ENCODE assay signal across 10 mouse cellular contexts in the genomic region with DNA sequence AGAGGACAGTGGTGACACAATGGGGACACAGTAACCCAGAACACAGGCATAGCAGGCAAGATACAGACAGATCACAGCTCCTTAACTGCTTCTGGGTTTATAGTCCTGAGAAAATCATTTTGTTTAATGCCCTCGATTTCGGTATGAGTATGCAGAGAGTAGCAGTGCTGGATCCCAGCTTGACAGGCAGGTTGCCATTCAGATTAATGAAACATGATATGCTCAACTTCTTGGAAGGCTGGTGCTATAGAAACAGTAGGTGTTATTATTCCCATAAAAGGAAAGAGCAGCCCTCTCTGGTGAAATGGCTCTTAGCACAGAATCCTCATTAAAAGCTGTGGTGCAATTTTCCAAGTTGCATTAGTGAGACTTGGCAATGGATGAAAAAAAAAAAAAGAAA.
DNase-seq lines count a peak whose midpoint lies in the region; ATAC-seq and TF ChIP-seq lines count a peak whose summit lies in the region.
"Had no signal": no experiment of that assay in that cellular context is flagged by ENCODE, and none has a peak within 500 bp of the region (broad histone marks: within the 10 kb centered on the region; RNA-seq: fewer than 3 reads in every experiment).

No protein-coding gene starts in this region.

- no peak overlapping the region for H3K9ac ChIP-seq in lung, embryonic 14.5 days
- H3K9ac ChIP-seq in heart, embryonic 16.5 days (ENCODE audit: low read length), result no peak overlapping the region
- no peak overlapping the region for H3K9ac ChIP-seq in midbrain, embryonic 15.5 days

- 0 out of 2 replicates have a peak, but pooled peaks have one; percentile 25 for ATAC-seq in frontal cortex, adult (ENCODE audit: low TSS enrichment)
- ATAC-seq in lung, embryonic 14.5 days (ENCODE audit: insufficient read depth), result peak; percentile 52; the same call in 1 of the 2 replicates
- ATAC-seq in heart, embryonic 16.5 days (replicated peaks; ENCODE audit: extremely low read depth, insufficient read depth, low FRiP score), result no peak
- peak; percentile 50; the same call in 1 of the 2 replicates for ATAC-seq in midbrain, embryonic 15.5 days (replicated peaks)

- no peaks in the 10 kb centered on the region for H3K27me3 ChIP-seq in lung, embryonic 14.5 days (ENCODE audit: insufficient read depth, low read length)
- H3K27me3 ChIP-seq in heart, embryonic 16.5 days (ENCODE audit: control insufficient read depth, insufficient read depth, low read length), result no peaks in the 10 kb centered on the region
- H3K27me3 ChIP-seq in midbrain, embryonic 15.5 days (replicated peaks), result no peaks in the 10 kb centered on the region

- no peak overlapping the region for H3K4me3 ChIP-seq in lung, embryonic 14.5 days (ENCODE audit: low read depth, low read length)
- no peak overlapping the region for H3K4me3 ChIP-seq in heart, embryonic 16.5 days (ENCODE audit: low read length)
- H3K4me3 ChIP-seq in midbrain, embryonic 15.5 days, result no peak overlapping the region
- H3K4me3 ChIP-seq: megakaryocyte, embryonic 14.5 days had no signal

- no peak for TF ChIP-seq CTCF in lung, embryonic 14.5 days (IDR thresholded peaks at IDR 0.05; ENCODE audit: low read depth)

- 24% methylated on average over 2 of the region's 2 CpGs for WGBS in lung, embryonic 14.5 days
- 31% methylated on average over 2 of the region's 2 CpGs for WGBS in heart, embryonic 16.5 days
- WGBS in midbrain, embryonic 15.5 days, result 9% methylated on average over 2 of the region's 2 CpGs

- no peak for DNase-seq in frontal cortex, postnatal 25 days (ENCODE audit: low spot score in 2 of 2)
- DNase-seq in lung, embryonic 14.5 days, result no peak
- no peak for DNase-seq in lung, postnatal 25 days (ENCODE audit: low spot score)
- DNase-seq in thymus, postnatal 14 days, result no peak
- no peak for DNase-seq in layer of hippocampus, adult 18-20 months (ENCODE audit: low spot score in 2 of 2)
- DNase-seq: kidney, adult 8-10 months had no signal

- no peaks in the 10 kb centered on the region for H3K9me3 ChIP-seq in lung, embryonic 14.5 days (ENCODE audit: low read depth, low read length)
- no peaks in the 10 kb centered on the region for H3K9me3 ChIP-seq in heart, embryonic 16.5 days (replicated peaks; ENCODE audit: control insufficient read depth, low read length)
- H3K9me3 ChIP-seq in midbrain, embryonic 15.5 days, result no peaks in the 10 kb centered on the region
- H3K9me3 ChIP-seq: megakaryocyte, embryonic 14.5 days had no signal

- H3K27ac ChIP-seq in lung, embryonic 14.5 days (ENCODE audit: low read depth), result peak overlapping the region; percentile 48; the same call in 1 of the 2 replicates
- peak overlapping the region; percentile 75 for H3K27ac ChIP-seq in heart, embryonic 16.5 days (ENCODE audit: low read length)
- H3K27ac ChIP-seq in midbrain, embryonic 15.5 days, result peak overlapping the region; percentile 72

- no peaks in the 10 kb centered on the region for H3K36me3 ChIP-seq in lung, embryonic 14.5 days (ENCODE audit: insufficient read depth)
- H3K36me3 ChIP-seq in heart, embryonic 16.5 days (ENCODE audit: control insufficient read depth, insufficient read depth), result no peaks in the 10 kb centered on the region
- no peaks in the 10 kb centered on the region for H3K36me3 ChIP-seq in midbrain, embryonic 15.5 days (replicated peaks)

- no peak overlapping the region for H3K4me2 ChIP-seq in lung, embryonic 14.5 days
- H3K4me2 ChIP-seq in heart, embryonic 16.5 days (ENCODE audit: low read depth, low read length), result no peak overlapping the region; the same call in 1 of the 2 replicates
- 0 out of 2 replicates have a peak overlapping the region, but pooled peaks have one; percentile 2 for H3K4me2 ChIP-seq in midbrain, embryonic 15.5 days

- peaks cover 10% of the 10 kb centered on the region for H3K4me1 ChIP-seq in lung, embryonic 14.5 days (ENCODE audit: insufficient read depth)
- peaks cover 44% of the 10 kb centered on the region for H3K4me1 ChIP-seq in heart, embryonic 16.5 days (ENCODE audit: control insufficient read depth, insufficient read depth, low read length)
- H3K4me1 ChIP-seq in midbrain, embryonic 15.5 days, result peaks cover 26% of the 10 kb centered on the region
